Mouse (Mus musculus) kidney, adult 8-10 months (tissue): ENCODE results near the gene Nol9.

ENCODE experiments used
- DNase-seq, 2 experiments: peaks; one replicate each; pipeline ENCODE4 v3.0.0; 2022

Gene Nol9

DNA sequence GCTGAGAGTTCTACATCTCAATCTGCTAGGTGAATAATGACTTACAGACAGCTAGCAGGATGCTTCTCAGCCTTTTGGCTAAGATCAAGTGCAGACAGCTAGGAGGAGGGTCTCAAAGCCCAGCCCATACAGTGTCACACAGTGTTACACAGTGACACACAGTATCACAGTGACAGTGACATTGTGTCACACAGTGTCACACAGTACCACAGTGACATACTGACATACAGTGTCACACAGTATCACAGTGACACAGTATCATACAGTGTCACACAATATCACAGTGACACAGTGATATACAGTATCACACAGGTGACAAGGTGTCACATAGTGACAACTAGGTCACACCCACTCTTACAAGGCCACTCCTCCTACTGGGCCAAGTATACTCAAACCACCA, 28.2 kb downstream of the Nol9 start:
- DNase-seq = no peak

GRCm38 (mm10) chr4:152068166-152068724, 29.1 kb downstream of the Nol9 start:
- no peak for DNase-seq

GRCm38 (mm10) chr4:152069245-152069644, 30.1 kb downstream of the Nol9 start:
- no peak for DNase-seq

- no peak for DNase-seq
Observed at GRCm38 (mm10) chr4:152070494-152071396, 31.6 kb downstream of the Nol9 start.

DNA sequence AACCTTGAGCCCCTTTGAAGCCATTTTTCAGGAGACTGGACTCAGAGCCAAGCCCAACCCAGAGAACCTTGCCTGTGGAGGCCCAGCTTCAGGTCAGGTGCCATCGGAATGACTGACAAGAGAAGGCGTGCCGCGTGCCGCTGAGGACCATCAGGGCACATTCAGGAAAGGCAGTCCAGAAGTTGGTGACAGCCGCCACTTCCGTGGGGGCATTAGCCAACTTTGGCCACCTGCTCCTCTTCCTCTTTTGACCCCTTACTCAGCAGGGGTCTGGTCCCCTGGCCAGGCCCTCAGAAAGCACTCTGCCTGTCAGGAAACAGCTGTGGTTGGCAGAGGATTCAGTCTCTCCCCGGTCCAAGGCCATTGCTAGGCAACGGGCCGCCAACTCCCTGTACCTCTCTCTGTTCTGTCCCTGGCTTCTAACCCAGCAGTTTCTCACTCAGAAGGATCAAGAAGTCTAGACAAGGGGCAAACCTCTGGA, 33.0 kb downstream of the Nol9 start, which contains the start of gene Plekhg5:
Plekhg5 (plus strand) TSS at position 378 of the 481 bp plus-strand sequence.
- no peak for DNase-seq

DNA sequence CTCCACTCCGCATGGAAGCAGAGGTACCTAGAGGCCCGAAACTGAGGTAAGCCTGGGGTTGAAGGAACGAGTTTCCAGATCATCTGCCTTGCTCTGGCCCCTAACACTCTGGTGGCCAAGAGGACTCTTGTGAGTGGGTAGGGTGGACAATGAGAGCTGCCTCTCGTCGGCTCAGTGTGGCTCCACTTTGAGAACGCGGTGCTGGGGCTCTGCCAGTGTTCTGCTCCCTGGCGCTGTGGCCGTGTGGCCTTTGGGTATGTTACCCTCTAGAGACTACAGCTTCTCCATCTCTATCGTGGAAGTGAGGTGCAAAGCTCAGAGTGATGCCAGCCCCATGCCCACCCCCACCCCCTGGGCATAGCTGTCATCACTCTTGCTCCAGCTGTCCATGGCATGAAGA, 33.5 kb downstream of the Nol9 start:
- no peak for DNase-seq

DNA sequence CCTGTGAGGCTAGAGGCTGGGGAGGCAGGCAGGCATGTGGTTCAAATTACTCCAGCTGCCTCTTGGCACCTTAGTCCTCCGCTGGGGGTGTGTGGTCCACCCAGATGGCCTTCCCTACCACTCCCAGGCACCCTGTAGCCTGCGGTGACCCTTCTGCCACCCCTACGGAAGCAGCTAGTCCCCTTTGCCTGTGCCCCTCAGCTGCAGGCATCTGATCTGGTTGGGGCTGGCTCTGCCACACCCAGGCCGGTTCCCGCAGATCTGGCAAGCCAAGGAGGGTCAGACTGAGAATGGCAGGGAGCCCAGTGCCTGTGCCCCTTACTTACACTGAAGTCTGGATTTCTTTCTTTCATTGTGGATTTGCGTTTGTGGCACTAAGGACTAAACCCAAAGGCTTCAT, 34.6 kb downstream of the Nol9 start:
- no peak for DNase-seq

DNA sequence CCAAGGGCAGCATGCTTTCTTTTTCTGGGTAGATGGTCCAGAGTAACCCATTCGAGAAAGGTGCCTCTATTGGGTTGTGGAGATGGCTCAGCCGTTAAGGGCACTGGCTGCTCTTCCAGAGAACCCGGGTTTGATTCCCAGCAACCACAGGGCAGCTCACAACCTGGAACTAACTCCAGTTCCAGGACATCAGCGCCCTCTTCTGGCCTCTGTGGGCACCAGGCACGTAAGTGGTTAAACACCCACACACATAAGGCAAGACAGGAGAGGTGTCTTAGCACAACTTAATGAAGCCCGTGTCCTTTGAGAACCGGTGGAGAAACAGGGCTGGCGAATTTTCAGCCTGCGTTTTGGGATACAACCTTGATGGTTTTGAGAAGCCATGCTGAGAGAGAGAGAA, 35.4 kb downstream of the Nol9 start:
- DNase-seq = no peak

GRCm38 (mm10) chr4:152077191-152077590, 38.1 kb downstream of the Nol9 start:
- no peak for DNase-seq

DNA sequence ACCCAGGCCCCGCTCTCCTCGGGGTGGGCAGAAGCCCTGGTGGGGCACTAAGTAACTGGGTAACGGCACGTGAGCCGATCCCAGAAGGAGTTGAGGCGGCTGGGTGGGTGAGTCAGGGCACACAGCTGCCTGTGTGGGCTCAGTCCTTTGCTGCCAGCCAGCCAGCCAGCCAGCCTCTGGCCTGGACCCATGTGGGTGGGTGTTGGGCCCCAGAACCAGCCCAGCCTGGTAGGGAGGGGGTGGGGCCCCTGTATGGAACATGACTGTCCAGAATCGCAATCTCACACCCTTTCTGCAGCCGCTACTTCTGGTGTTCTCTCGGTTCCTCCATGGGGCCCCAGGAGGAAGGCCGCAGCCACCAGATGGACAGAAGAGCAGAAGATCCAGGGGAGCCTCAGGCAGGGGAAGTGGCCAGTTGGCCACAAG, 39.0 kb downstream of the Nol9 start:
- DNase-seq = no peak

GRCm38 (mm10) chr4:152079261-152079660, 40.1 kb downstream of the Nol9 start:
- no peak for DNase-seq

GRCm38 (mm10) chr4:152079931-152080330, 40.8 kb downstream of the Nol9 start:
- no peak for DNase-seq

GRCm38 (mm10) chr4:152083611-152084220, 44.6 kb downstream of the Nol9 start:
- no peak for DNase-seq

DNA sequence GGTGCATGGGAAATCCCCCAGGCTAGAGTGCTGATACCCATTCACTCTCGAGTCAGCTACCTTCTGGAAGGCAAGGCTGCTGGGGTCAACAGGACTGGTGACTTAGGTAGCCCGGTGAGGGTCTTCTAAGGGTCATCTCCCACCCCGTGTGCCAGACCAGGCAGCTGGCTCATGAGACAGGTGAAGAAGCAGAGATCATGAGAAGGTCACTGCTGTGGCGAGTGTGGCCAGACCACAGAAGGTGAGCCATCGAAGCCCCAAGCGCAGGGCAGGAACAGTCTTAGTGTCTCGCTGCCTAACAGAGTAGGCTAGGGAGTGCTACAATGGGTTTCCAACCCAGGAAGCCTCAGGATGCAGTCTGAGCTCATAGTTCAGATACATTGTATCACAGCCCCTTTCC, 45.5 kb downstream of the Nol9 start:
- DNase-seq = no peak

- DNase-seq = peak; percentile 61 to 62
Observed at GRCm38 (mm10) chr4:152086505-152087210, 47.5 kb downstream of the Nol9 start.

- DNase-seq = no peak
Observed at GRCm38 (mm10) chr4:152087211-152088081, 48.3 kb downstream of the Nol9 start.

DNA sequence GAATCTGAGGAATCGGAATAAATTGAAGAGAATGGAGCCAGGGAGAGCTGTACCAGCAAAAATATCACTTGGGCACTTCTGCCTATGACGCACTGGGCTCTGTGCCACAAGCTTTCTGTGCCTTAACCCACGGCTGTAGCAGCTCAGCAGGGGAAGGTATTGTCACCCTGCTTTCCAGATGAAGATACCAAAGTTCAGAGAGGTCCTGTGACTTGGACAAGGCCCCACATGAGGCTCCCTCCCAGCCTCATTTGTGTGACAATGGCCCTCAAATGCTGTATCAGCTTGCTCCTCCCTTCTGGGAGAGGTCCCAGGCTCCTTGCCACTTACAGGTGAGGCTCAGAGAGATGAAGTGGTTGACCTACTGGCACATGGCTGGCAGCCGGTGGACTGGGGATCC, 49.0 kb downstream of the Nol9 start:
- DNase-seq = peak in 1 of 2 experiments; percentile 49

- DNase-seq = no peak
Observed at GRCm38 (mm10) chr4:152088556-152089120, 49.5 kb downstream of the Nol9 start.

DNA sequence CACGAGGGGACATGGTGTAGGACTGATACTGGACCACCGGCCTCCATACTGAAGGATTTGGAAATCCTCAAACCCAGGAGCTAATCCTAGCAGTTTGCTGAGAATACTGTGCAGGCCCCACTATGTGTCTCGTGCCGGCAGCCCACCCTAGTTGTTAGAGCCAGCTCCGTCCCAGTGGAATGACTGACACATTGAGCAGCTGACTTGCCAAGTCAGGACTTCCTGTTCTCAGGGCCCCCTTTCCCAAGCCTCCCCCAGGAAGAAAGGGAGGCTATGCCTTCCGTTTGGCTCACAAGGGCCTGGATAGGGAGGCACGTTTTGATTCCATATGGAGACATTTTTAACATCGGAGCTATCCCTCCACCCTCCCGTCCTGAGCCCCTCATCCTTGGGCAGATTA, 51.1 kb downstream of the Nol9 start:
- no peak for DNase-seq

DNA sequence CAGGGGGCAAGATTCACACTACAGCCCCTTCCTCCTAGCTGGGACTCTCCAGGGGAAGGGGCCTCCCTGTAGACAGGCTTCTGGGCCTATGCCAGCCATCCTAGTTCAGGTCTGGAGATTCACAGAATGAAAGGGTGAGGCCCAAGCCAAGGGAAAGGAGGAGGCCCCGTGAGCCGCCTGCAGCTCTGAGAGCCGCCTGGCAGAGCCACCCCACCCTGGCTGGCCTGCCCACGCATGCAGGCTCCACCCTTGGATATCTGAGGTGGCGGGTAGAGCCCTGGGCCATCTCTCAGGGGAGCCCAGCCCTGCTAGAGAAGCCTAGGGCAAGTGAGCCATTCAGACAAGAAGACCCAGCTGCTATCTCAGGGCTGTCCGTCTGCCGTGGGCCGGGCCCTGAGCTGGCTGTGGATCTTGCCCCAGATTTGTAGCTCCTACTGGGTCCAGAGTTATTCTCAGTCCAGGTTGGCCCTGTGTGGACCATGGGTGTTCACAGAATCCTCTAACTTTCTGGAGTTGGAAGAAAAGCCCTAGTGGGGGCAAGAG, 53.7 kb downstream of the Nol9 start:
- DNase-seq = no peak

GRCm38 (mm10) chr4:152094233-152094632, 55.1 kb downstream of the Nol9 start:
- DNase-seq = no peak
